ENCODE assay signal across 27 mouse cellular contexts in genomic region chr14:120535446-120535845, GRCm38 (mm10). TPM values are rescaled to one million over a fixed set of nuclear protein-coding genes. Genes with fewer than 3 reads are reported as not detected.
A peak's percentile ranks its signal among the peaks of the same experiment; 100 is the strongest.
DNase-seq lines count a peak whose midpoint lies in the region; ATAC-seq and TF ChIP-seq lines count a peak whose summit lies in the region.
"Had no signal": no experiment of that assay in that cellular context is flagged by ENCODE, and none has a peak within 500 bp of the region (broad histone marks: within the 10 kb centered on the region; RNA-seq: fewer than 3 reads in every experiment).

No protein-coding gene starts in this region.

- no peak for TF ChIP-seq CTCF in kidney, postnatal 0 days (IDR thresholded peaks at IDR 0.05; ENCODE audit: low read depth)
- TF ChIP-seq CTCF in kidney, adult 2 months (conservative IDR thresholded peaks at IDR 0.05; ENCODE audit: insufficient read depth, insufficient read length, low read depth, low read length): no peak

- 66% methylated on average over 4 of the region's 4 CpGs for WGBS in kidney, postnatal 0 days
- 67% methylated on average over 4 of the region's 4 CpGs for WGBS in kidney, adult 2 months
- WGBS in lung, embryonic 16.5 days: 43% methylated on average over 4 of the region's 4 CpGs
- WGBS in intestine, embryonic 16.5 days: 47% methylated on average over 4 of the region's 4 CpGs
- 37% methylated on average over 4 of the region's 4 CpGs for WGBS in stomach, embryonic 16.5 days

- H3K36me3 ChIP-seq in kidney, postnatal 0 days (ENCODE audit: insufficient read depth, low read length): no peaks in the 10 kb centered on the region
- no peaks in the 10 kb centered on the region for H3K36me3 ChIP-seq in kidney, adult 2 months (ENCODE audit: control insufficient read depth, insufficient read depth, low read length)
- no peaks in the 10 kb centered on the region for H3K36me3 ChIP-seq in lung, embryonic 16.5 days (ENCODE audit: control insufficient read depth, insufficient read depth, low read length)
- H3K36me3 ChIP-seq in intestine, embryonic 16.5 days (ENCODE audit: control insufficient read depth, insufficient read depth, low read length): no peaks in the 10 kb centered on the region
- no peaks in the 10 kb centered on the region for H3K36me3 ChIP-seq in stomach, embryonic 16.5 days (ENCODE audit: control insufficient read depth, insufficient read depth, low read length)
- H3K36me3 ChIP-seq: heart, embryonic 13.5 days; hindbrain, embryonic 10.5 days; hindbrain, embryonic 15.5 days; liver, embryonic 12.5 days; midbrain, embryonic 13.5 days; neural tube, embryonic 13.5 days had no signal

- peak overlapping the region; percentile 44; the same call in 1 of the 2 replicates for H3K27ac ChIP-seq in kidney, postnatal 0 days
- no peak overlapping the region for H3K27ac ChIP-seq in kidney, adult 2 months (ENCODE audit: insufficient read depth, low read depth, low read length)
- peak overlapping the region; percentile 77 for H3K27ac ChIP-seq in lung, embryonic 16.5 days (ENCODE audit: low read length)
- H3K27ac ChIP-seq in intestine, embryonic 16.5 days (ENCODE audit: low read length): peak overlapping the region; percentile 78
- H3K27ac ChIP-seq in stomach, embryonic 16.5 days (ENCODE audit: low read length): peak overlapping the region; percentile 76
- H3K27ac ChIP-seq: forebrain, embryonic 13.5 days; heart, adult 2 months; hindbrain, embryonic 10.5 days; hindbrain, embryonic 15.5 days; liver, embryonic 12.5 days; midbrain, embryonic 13.5 days; neural tube, embryonic 13.5 days had no signal

- H3K4me2 ChIP-seq in kidney, postnatal 0 days (ENCODE audit: low read length): no peak overlapping the region
- H3K4me2 ChIP-seq in lung, embryonic 16.5 days (ENCODE audit: low read depth, low read length): no peak overlapping the region
- no peak overlapping the region for H3K4me2 ChIP-seq in intestine, embryonic 16.5 days (ENCODE audit: low read depth, low read length)
- H3K4me2 ChIP-seq in stomach, embryonic 16.5 days (ENCODE audit: low read depth, low read length): no peak overlapping the region
- H3K4me2 ChIP-seq: forebrain, embryonic 13.5 days; heart, embryonic 13.5 days; hindbrain, embryonic 15.5 days; liver, embryonic 12.5 days; midbrain, embryonic 13.5 days; neural tube, embryonic 13.5 days had no signal

- peak; percentile 47 for DNase-seq in kidney, postnatal 0 days (ENCODE audit: low spot score)
- DNase-seq in kidney, adult 2 months: no peak
- DNase-seq in lung, postnatal 4 days: no peak
- DNase-seq: adrenal gland, adult 8-10 months; B cell, adult 2 months; cerebellum, adult 9-10 months; cerebellum, postnatal 36 days; gastrocnemius, postnatal 25 days; kidney, postnatal 14 days; layer of hippocampus, adult 9-11 months; liver, postnatal 0 days; right cerebral cortex, postnatal 4 days; thymus, postnatal 14 days had no signal

- H3K9ac ChIP-seq in kidney, postnatal 0 days (ENCODE audit: low read depth, low read length): no peak overlapping the region
- H3K9ac ChIP-seq in lung, embryonic 16.5 days (ENCODE audit: low read length): no peak overlapping the region
- no peak overlapping the region for H3K9ac ChIP-seq in intestine, embryonic 16.5 days (ENCODE audit: low read depth, low read length)
- no peak overlapping the region for H3K9ac ChIP-seq in stomach, embryonic 16.5 days (ENCODE audit: low read length)
- H3K9ac ChIP-seq: forebrain, embryonic 13.5 days; heart, embryonic 13.5 days; hindbrain, embryonic 15.5 days; liver, embryonic 12.5 days; liver, postnatal 0 days; midbrain, embryonic 13.5 days; neural tube, embryonic 13.5 days had no signal

- no peak for ATAC-seq in kidney, postnatal 0 days (replicated peaks; ENCODE audit: low FRiP score, low read depth)
- peak; percentile 13 for ATAC-seq in lung, embryonic 16.5 days (ENCODE audit: low read depth)
- peak; percentile 78 for ATAC-seq in intestine, embryonic 16.5 days
- no peak; the same call in 1 of the 2 replicates for ATAC-seq in stomach, embryonic 16.5 days (ENCODE audit: insufficient read depth, low FRiP score)
- no peak for ATAC-seq in frontal cortex, adult (ENCODE audit: low TSS enrichment)
- no peak for ATAC-seq in megakaryocyte-erythroid progenitor cell, adult 5-6 weeks (replicated peaks; ENCODE audit: low FRiP score, low TSS enrichment, poor library complexity, severe bottlenecking)
- ATAC-seq: activated CD4-positive, CD25-positive, alpha-beta regulatory T cell, adult 4 months; forebrain, embryonic 13.5 days; liver, embryonic 12.5 days; liver, postnatal 0 days; midbrain, embryonic 13.5 days had no signal

- no peak for TF ChIP-seq POLR2A in kidney, adult 2 months (IDR thresholded peaks at IDR 0.05; ENCODE audit: low read depth, low read length)

- H3K9me3 ChIP-seq in kidney, postnatal 0 days (replicated peaks; ENCODE audit: low read length): no peaks in the 10 kb centered on the region
- H3K9me3 ChIP-seq in lung, embryonic 16.5 days (ENCODE audit: control insufficient read depth, low read length): no peaks in the 10 kb centered on the region
- H3K9me3 ChIP-seq in intestine, embryonic 16.5 days (ENCODE audit: control insufficient read depth, low read length): no peaks in the 10 kb centered on the region
- H3K9me3 ChIP-seq in stomach, embryonic 16.5 days (replicated peaks; ENCODE audit: control insufficient read depth, low read length): no peaks in the 10 kb centered on the region
- H3K9me3 ChIP-seq: forebrain, embryonic 13.5 days; heart, embryonic 13.5 days; hindbrain, embryonic 10.5 days; hindbrain, embryonic 15.5 days; liver, embryonic 12.5 days; midbrain, embryonic 13.5 days; neural tube, embryonic 13.5 days had no signal

- no peak overlapping the region for H3K4me3 ChIP-seq in kidney, postnatal 0 days (replicated peaks; ENCODE audit: low read depth, low read length)
- H3K4me3 ChIP-seq in kidney, adult 2 months (ENCODE audit: insufficient read depth, low read depth, low read length): no peak overlapping the region
- H3K4me3 ChIP-seq in lung, embryonic 16.5 days (ENCODE audit: low read length): no peak overlapping the region
- no peak overlapping the region for H3K4me3 ChIP-seq in intestine, embryonic 16.5 days (ENCODE audit: low read length)
- H3K4me3 ChIP-seq in stomach, embryonic 16.5 days (replicated peaks; ENCODE audit: low read length): no peak overlapping the region
- H3K4me3 ChIP-seq: forebrain, embryonic 13.5 days; heart, adult 2 months; heart, embryonic 13.5 days; hindbrain, embryonic 10.5 days; hindbrain, embryonic 15.5 days; liver, embryonic 12.5 days; midbrain, embryonic 13.5 days; neural tube, embryonic 13.5 days had no signal

- H3K27me3 ChIP-seq in kidney, postnatal 0 days (ENCODE audit: insufficient read depth, low read length): no peaks in the 10 kb centered on the region
- H3K27me3 ChIP-seq in kidney, adult 2 months (replicated peaks; ENCODE audit: control insufficient read depth, insufficient read depth, low read length): no peaks in the 10 kb centered on the region
- no peaks in the 10 kb centered on the region for H3K27me3 ChIP-seq in lung, embryonic 16.5 days (ENCODE audit: control insufficient read depth, insufficient read depth, low read depth, low read length)
- no peaks in the 10 kb centered on the region for H3K27me3 ChIP-seq in intestine, embryonic 16.5 days (replicated peaks; ENCODE audit: control insufficient read depth, insufficient read depth, low read length)
- no peaks in the 10 kb centered on the region for H3K27me3 ChIP-seq in stomach, embryonic 16.5 days (ENCODE audit: control insufficient read depth, insufficient read depth, low read length)
- H3K27me3 ChIP-seq: forebrain, embryonic 13.5 days; heart, embryonic 13.5 days; hindbrain, embryonic 15.5 days; liver, embryonic 12.5 days; midbrain, embryonic 13.5 days; neural tube, embryonic 13.5 days had no signal

- no peaks in the 10 kb centered on the region for H3K4me1 ChIP-seq in kidney, postnatal 0 days (replicated peaks; ENCODE audit: insufficient read depth, low read length)
- peaks cover 3% of the 10 kb centered on the region; the same call in 1 of the 2 replicates for H3K4me1 ChIP-seq in kidney, adult 2 months (ENCODE audit: control insufficient read depth, insufficient read depth, low read length)
- peaks cover 25% of the 10 kb centered on the region for H3K4me1 ChIP-seq in lung, embryonic 16.5 days (replicated peaks; ENCODE audit: control insufficient read depth, insufficient read depth, low read length)
- peaks cover 6% of the 10 kb centered on the region for H3K4me1 ChIP-seq in intestine, embryonic 16.5 days (ENCODE audit: control insufficient read depth, insufficient read depth, low read length)
- peaks cover 11% of the 10 kb centered on the region for H3K4me1 ChIP-seq in stomach, embryonic 16.5 days (ENCODE audit: control insufficient read depth, insufficient read depth, low read length)
- H3K4me1 ChIP-seq: forebrain, embryonic 13.5 days; hindbrain, embryonic 15.5 days; midbrain, embryonic 13.5 days had no signal

RNA-seq across cellular contexts. Expression of gene Rap2a, which starts 57.2 kb away (rescaled TPM):
- 15.4 and 16.5 TPM in 2 replicates for polyA plus RNA-seq in kidney, postnatal 0 days (2015; fragmentation: Nextera tagmentation; extraction: Ambion mirVana)
- 9.7 and 12.4 TPM in 2 replicates for polyA plus RNA-seq in kidney, adult 2 months (2012; rRNA removed)
- polyA plus RNA-seq in lung, embryonic 16.5 days (2015; fragmentation: Nextera tagmentation; extraction: Ambion mirVana): 15.7 and 16.2 TPM in 2 replicates
- 5.5 and 5.6 TPM in 2 replicates for polyA plus RNA-seq in intestine, embryonic 16.5 days (2015; fragmentation: Nextera tagmentation; extraction: Ambion mirVana)
- polyA plus RNA-seq in stomach, embryonic 16.5 days (2015; fragmentation: Nextera tagmentation; extraction: Ambion mirVana): 7.8 and 7.9 TPM in 2 replicates
- 3.4 and 4.6 TPM in 2 replicates for total RNA-seq in megakaryocyte-erythroid progenitor cell, adult 5-6 weeks (2014; fragmentation: Nextera tagmentation)
- total RNA-seq in megakaryocyte-erythroid progenitor cell, adult 5-6 weeks (2017): 3.1 and 3.7 TPM in 2 replicates

Comparison
In these comparisons a context has a peak if more than half of its experiments do, and no peak if none do; other contexts are left out.
1. ATAC-seq: peak in lung, embryonic 16.5 days (single experiment) and intestine, embryonic 16.5 days (single experiment); none in kidney, postnatal 0 days (single experiment), stomach, embryonic 16.5 days (single experiment), frontal cortex, adult (single experiment) and megakaryocyte-erythroid progenitor cell, adult 5-6 weeks (single experiment).